Mouse (Mus musculus) liver, adult 2 months (tissue): ENCODE data around the gene Adrb1. TPM values are rescaled to one million over a fixed set of nuclear protein-coding genes. Genes with fewer than 3 reads are reported as not detected.

ENCODE experiments used
- DNase-seq: peaks from one replicate; pipeline ENCODE4 v3.0.0-alpha.2; 2011; ENCODE audit warnings: low read depth, low spot score; ENCODE audit errors: extremely low read depth
- H3K27ac ChIP-seq: fragments of 200-500 bp; replicated peaks from 2 replicates; pipeline ENCODE4 v1.5.1; 2012; ENCODE audit warnings: low read depth, mild to moderate bottlenecking, control low read depth, inconsistent platforms, low read length; ENCODE audit not compliant: insufficient read depth
- H3K27me3 ChIP-seq: fragments of 200-500 bp; 2 replicates; pipeline ENCODE4 v1.6.1; 2012; ENCODE audit warnings: mild to moderate bottlenecking, moderate library complexity, low read length, inconsistent platforms; ENCODE audit not compliant: control insufficient read depth, insufficient read depth
- H3K36me3 ChIP-seq: fragments of 200-500 bp; 2 replicates; pipeline ENCODE4 v1.6.1; 2012; ENCODE audit warnings: low read length, inconsistent platforms; ENCODE audit not compliant: control insufficient read depth, insufficient read depth
- H3K4me1 ChIP-seq: fragments of 200-500 bp; 2 replicates; pipeline ENCODE4 v1.6.1; 2011; ENCODE audit warnings: low read length; ENCODE audit not compliant: control insufficient read depth, insufficient read depth
- H3K4me3 ChIP-seq: fragments of 200-500 bp; 2 replicates; pipeline ENCODE4 v1.5.1; 2011; ENCODE audit warnings: low read depth, mild to moderate bottlenecking, control low read depth, low read length, moderate library complexity; ENCODE audit not compliant: insufficient read depth
- H3K79me2 ChIP-seq: fragments of 200-500 bp; 2 replicates; pipeline ENCODE4 v1.6.1; 2012; ENCODE audit warnings: inconsistent platforms, mild to moderate bottlenecking, low read length, moderate library complexity; ENCODE audit not compliant: control insufficient read depth, insufficient read depth
- H3K9ac ChIP-seq: fragments of 200-500 bp; 2 replicates; pipeline ENCODE4 v1.6.1; 2012; ENCODE audit warnings: low read depth, mild to moderate bottlenecking, control low read depth, inconsistent platforms, low read length
- CTCF ChIP-seq: fragments of 200-500 bp; IDR thresholded peaks from 2 replicates; pipeline ENCODE4 v1.5.1; 2011; ENCODE audit warnings: low read depth, low read length, control low read depth
- POLR2A ChIP-seq: fragments of 200-500 bp; IDR thresholded peaks from 2 replicates; pipeline ENCODE4 v1.6.1; 2011; ENCODE audit warnings: low read length, control low read depth; ENCODE audit not compliant: insufficient read depth; ENCODE audit errors: extremely low read depth
- WGBS: fragments of 180-500 bp; shearing (Covaris S2); methylation state at CpG from one replicate; pipeline ENCODE4 v1.1.7; 2018; 5-methylcytosine and 5-hydroxymethylcytosine counted together
- polyA plus RNA-seq: library from polyadenylated mRNA; depleted of rRNA; stranded (reverse); fragments of >200 nt; gene quantifications from 2 replicates; pipeline ENCODE4 v1.2.3, GENCODE M21; 2012
- total RNA-seq: library from RNA; depleted of rRNA; stranded (reverse); fragments of >200 nt; gene quantifications from 2 replicates; pipeline ENCODE4 v1.2.3, GENCODE M21; 2014

Adrb1 gene
- total and polyA plus RNA-seq, 2 experiments = 0.65 to 0.89 TPM

DNA sequence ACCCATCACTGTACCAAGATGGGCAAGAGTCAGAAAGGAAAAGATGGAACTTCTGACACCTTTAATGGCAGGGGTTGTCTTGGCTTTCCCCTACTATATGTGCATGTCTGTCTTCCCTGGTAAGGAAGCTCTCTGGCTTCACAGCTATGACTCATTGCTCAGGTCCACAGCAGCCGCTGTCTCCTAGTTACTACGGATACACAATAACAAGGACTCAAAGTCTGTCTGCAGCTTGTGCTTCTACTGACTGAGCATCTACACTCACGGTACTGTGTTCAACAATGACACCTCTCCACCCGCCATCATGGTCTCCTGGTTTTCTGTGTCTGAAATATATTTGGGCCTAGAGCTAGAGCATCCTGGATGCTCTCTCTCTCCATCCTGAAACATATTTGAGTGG, 37.7 kb downstream of the Adrb1 start:
- H3K27ac ChIP-seq = no peak overlapping the region
- H3K4me1 ChIP-seq = no peaks in the 10 kb centered on the region
- H3K36me3 ChIP-seq = no peaks in the 10 kb centered on the region
- WGBS = 90% methylated on average over 4 of the region's 4 CpGs
- no peak for DNase-seq
- no peaks in the 10 kb centered on the region for H3K79me2 ChIP-seq
- no peak overlapping the region for H3K9ac ChIP-seq
- H3K27me3 ChIP-seq = peaks cover 3% of the 10 kb centered on the region; the same call in 1 of the 2 replicates
- TF ChIP-seq POLR2A (no peak), CTCF (no peak)
- no peak overlapping the region for H3K4me3 ChIP-seq

DNA sequence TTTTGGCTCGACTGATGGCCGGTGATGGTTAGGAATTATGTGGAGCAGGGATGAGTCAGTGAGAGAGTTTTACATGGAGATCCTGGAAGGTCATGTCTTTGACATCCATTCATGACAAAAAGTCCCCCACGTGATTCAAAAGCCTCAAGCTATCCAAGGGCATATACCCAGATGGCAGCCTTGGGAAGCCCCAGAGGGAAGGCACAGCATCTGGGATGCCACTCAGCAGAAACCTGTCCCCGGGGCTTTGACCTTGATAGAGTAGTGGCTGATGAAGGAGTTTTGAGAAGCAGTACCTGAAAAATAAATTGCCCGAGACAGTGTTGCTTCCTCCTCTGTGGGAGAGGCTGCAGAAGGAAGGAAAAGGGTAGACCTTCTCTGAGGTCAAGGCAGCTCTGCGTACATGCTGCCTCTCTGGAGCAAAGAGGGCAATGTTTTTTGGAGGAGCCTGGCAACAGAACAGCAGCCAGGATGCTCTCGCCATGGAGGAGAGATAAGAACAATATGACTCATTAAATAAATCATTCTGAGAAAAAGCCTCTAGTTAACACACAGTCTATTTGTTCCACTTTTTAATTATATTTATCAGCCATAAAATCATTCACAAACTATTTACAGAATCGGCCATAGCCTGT, 38.4 kb downstream of the Adrb1 start:
- no peaks in the 10 kb centered on the region for H3K4me1 ChIP-seq
- WGBS = 73% methylated on average over 8 of the region's 8 CpGs
- no peak overlapping the region for H3K9ac ChIP-seq
- peaks cover 3% of the 10 kb centered on the region; the same call in 1 of the 2 replicates for H3K27me3 ChIP-seq
- H3K27ac ChIP-seq = no peak overlapping the region
- no peak overlapping the region for H3K4me3 ChIP-seq
- H3K79me2 ChIP-seq = no peaks in the 10 kb centered on the region
- no peak for TF ChIP-seq CTCF
- no peak for TF ChIP-seq POLR2A
- H3K36me3 ChIP-seq = no peaks in the 10 kb centered on the region
- DNase-seq = no peak

DNA sequence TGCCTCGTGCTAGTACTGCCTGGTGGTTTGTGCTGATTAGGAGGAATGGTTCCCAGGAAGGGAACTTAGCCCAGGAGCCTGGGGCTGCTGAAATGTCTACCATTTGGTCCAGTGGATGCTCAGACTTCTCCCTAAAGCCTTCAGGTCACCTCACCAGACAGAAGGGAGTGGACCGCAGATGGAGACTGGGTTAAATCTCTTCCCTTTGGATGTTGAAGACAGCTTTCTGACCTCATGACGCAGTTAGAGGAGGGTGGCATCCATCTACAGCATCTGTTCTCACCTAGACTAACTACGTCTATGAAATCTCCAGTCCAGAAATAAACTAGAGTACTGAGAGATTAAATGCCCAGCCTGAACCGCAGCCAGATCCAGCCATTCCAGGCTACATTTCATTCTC, 39.1 kb downstream of the Adrb1 start:
- H3K4me1 ChIP-seq = no peaks in the 10 kb centered on the region
- no peak overlapping the region for H3K9ac ChIP-seq
- WGBS = 86% methylated on average over 5 of the region's 5 CpGs
- H3K27ac ChIP-seq = no peak overlapping the region
- H3K27me3 ChIP-seq = peaks cover 3% of the 10 kb centered on the region; the same call in 1 of the 2 replicates
- H3K79me2 ChIP-seq = no peaks in the 10 kb centered on the region
- no peaks in the 10 kb centered on the region for H3K36me3 ChIP-seq
- H3K4me3 ChIP-seq = no peak overlapping the region
- TF ChIP-seq CTCF = no peak
- no peak for TF ChIP-seq POLR2A
- no peak for DNase-seq

DNA sequence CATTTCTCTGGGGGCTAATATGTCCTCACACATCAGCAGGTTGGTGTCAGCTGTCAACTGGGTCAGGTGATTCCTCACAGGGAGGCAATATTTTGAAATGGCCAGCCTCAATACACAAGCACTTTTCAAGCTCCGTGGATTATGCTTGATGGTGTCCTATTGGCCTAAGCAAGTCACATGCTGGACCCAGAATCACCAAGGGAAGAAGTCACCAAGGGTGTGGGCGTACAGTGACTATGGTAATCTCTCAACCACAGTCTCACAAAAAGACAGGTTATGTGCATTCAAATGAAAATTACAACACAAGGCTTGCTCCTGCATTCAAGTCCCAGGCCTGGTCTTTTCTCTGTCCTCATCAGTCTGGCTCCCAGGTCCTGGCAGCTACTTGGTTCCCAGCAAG, 39.7 kb downstream of the Adrb1 start:
- Histone ChIP-seq H3K27ac (no peak overlapping the region), H3K9ac (no peak overlapping the region), H3K36me3 (no peaks in the 10 kb centered on the region), H3K79me2 (no peaks in the 10 kb centered on the region), H3K4me3 (no peak overlapping the region), H3K27me3 (peaks cover 3% of the 10 kb centered on the region; the same call in 1 of the 2 replicates), H3K4me1 (no peaks in the 10 kb centered on the region)
- 78% methylated on average over 2 of the region's 2 CpGs for WGBS
- TF ChIP-seq POLR2A = no peak
- no peak for DNase-seq

DNA sequence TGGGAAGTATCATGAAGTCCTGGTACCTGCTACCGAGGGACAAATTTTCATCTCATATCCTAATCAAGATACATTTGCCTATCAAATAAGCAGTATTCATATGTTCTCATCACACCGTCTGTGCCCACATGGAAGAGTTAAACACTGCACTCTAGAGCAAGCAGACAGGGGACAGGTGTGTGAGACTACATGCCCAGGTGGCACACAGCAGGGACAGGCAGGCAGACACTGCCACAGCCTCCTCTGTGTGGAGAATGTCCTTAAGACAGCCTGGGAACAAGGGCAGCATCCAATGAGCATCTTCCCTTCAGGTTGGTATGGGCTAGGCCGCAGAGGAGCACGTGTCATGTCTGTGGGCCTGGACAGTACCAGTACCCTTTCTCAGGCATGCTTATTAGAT, 40.7 kb downstream of the Adrb1 start:
- 96% methylated on average over 4 of the region's 4 CpGs for WGBS
- TF ChIP-seq CTCF = no peak
- H3K79me2 ChIP-seq = no peaks in the 10 kb centered on the region
- H3K27ac ChIP-seq = no peak overlapping the region
- H3K9ac ChIP-seq = no peak overlapping the region
- no peak for DNase-seq
- no peaks in the 10 kb centered on the region for H3K4me1 ChIP-seq
- H3K27me3 ChIP-seq = peaks cover 3% of the 10 kb centered on the region; the same call in 1 of the 2 replicates
- H3K4me3 ChIP-seq = no peak overlapping the region
- H3K36me3 ChIP-seq = no peaks in the 10 kb centered on the region

DNA sequence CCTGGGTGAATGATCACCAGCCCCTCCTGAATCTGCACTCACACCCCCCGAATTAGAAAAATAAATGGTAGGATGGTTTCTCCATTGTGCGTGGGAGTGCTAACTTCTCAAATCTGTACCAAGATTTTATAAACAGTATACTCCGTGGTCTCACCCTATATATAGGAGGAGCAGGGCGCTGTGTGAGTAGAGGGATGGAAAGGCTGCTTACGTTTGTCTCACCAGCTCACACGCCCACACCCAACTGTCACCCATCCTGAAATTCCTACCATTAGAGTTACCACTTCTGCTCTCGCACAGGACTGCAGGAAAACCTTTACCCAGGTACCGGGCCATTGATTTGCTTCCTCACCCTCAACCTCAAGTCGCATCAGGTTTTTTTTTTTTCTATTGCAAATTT, 47.0 kb downstream of the Adrb1 start:
- Histone ChIP-seq H3K36me3 (no peaks in the 10 kb centered on the region), H3K4me1 (no peaks in the 10 kb centered on the region), H3K79me2 (no peaks in the 10 kb centered on the region), H3K9ac (no peak overlapping the region), H3K4me3 (no peak overlapping the region), H3K27me3 (no peaks in the 10 kb centered on the region), H3K27ac (no peak overlapping the region)
- no peak for DNase-seq
- WGBS = 86% methylated on average over 9 of the region's 9 CpGs
- no peak for TF ChIP-seq POLR2A
- no peak for TF ChIP-seq CTCF
